Mouse (Mus musculus) olfactory bulb, adult 2 months (tissue): ENCODE data around the gene Cmtm4. TPM values are rescaled to one million over a fixed set of nuclear protein-coding genes. Genes with fewer than 3 reads are reported as not detected.
A peak's percentile ranks its signal among the peaks of the same experiment; 100 is the strongest.

Experiments used
- H3K27ac ChIP-seq: fragments of 200-500 bp; 2 replicates; pipeline ENCODE4 v1.5.1; 2012; ENCODE audit warnings: low read depth, low read length; ENCODE audit not compliant: insufficient read depth
- H3K4me1 ChIP-seq: fragments of 200-500 bp; 2 replicates; pipeline ENCODE4 v1.6.1; 2012; ENCODE audit warnings: low read length; ENCODE audit not compliant: control insufficient read depth, insufficient read depth
- H3K4me3 ChIP-seq: fragments of 200-500 bp; 2 replicates; pipeline ENCODE4 v1.5.1; 2012; ENCODE audit warnings: mild to moderate bottlenecking, low read depth, low read length, moderate library complexity; ENCODE audit not compliant: insufficient read depth
- CTCF ChIP-seq: fragments of 200-500 bp; IDR thresholded peaks from 2 replicates; pipeline ENCODE4 v1.5.1; 2012; ENCODE audit warnings: low read depth, mild to moderate bottlenecking, low read length, moderate library complexity; ENCODE audit not compliant: insufficient read depth
- POLR2A ChIP-seq: fragments of 200-500 bp; IDR thresholded peaks from 2 replicates; pipeline ENCODE4 v1.6.1; 2012; ENCODE audit warnings: mild to moderate bottlenecking, low read depth, low read length, moderate library complexity; ENCODE audit not compliant: insufficient read depth
- WGBS: fragments of 180-500 bp; shearing (Covaris S2); methylation state at CpG from one replicate; pipeline ENCODE4 v1.1.7; 2018; 5-methylcytosine and 5-hydroxymethylcytosine counted together
- polyA plus RNA-seq: library from polyadenylated mRNA; stranded (reverse); fragments of >200 nt; gene quantifications from 2 replicates; pipeline ENCODE4 v1.2.4, GENCODE M21; 2012; ENCODE audit warnings: low replicate concordance; ENCODE audit not compliant: missing spikeins, insufficient read depth, insufficient read length

Cmtm4 gene
- polyA plus RNA-seq, 1 experiment = not detected

- 81% methylated on average over 4 of the region's 4 CpGs for WGBS
- Histone ChIP-seq H3K4me3 (no peak overlapping the region), H3K27ac (no peak overlapping the region), H3K4me1 (peaks cover 22% of the 10 kb centered on the region)
- TF ChIP-seq POLR2A (no peak), CTCF (no peak)
Measured at GRCm38 (mm10) chr8:104413770-104414169, 18.2 kb upstream of the Cmtm4 start.

GRCm38 (mm10) chr8:104412805-104413532 lies 17.4 kb upstream of the Cmtm4 start:
- H3K4me3 ChIP-seq = no peak overlapping the region
- WGBS = 37% methylated on average over 7 of the region's 7 CpGs
- H3K27ac ChIP-seq = no peak overlapping the region
- no peak for TF ChIP-seq POLR2A
- no peak for TF ChIP-seq CTCF
- peaks cover 22% of the 10 kb centered on the region for H3K4me1 ChIP-seq

- peaks cover 22% of the 10 kb centered on the region for H3K4me1 ChIP-seq
- TF ChIP-seq CTCF (no peak), POLR2A (no peak)
- peak overlapping the region; percentile 68 for H3K27ac ChIP-seq
- no peak overlapping the region for H3K4me3 ChIP-seq
- WGBS = 87% methylated on average over 3 of the region's 3 CpGs
Measured at GRCm38 (mm10) chr8:104411972-104412371, 16.4 kb upstream of the Cmtm4 start.

- Histone ChIP-seq H3K4me3 (no peak overlapping the region), H3K4me1 (peaks cover 22% of the 10 kb centered on the region), H3K27ac (peak overlapping the region; percentile 68)
- 49% methylated on average over 3 of the region's 3 CpGs for WGBS
- TF ChIP-seq CTCF (no peak), POLR2A (no peak)
Measured at GRCm38 (mm10) chr8:104411468-104411867, 15.9 kb upstream of the Cmtm4 start.

GRCm38 (mm10) chr8:104410628-104411273 lies 15.1 kb upstream of the Cmtm4 start:
- H3K27ac ChIP-seq = peak overlapping the region; percentile 68; the same call in 1 of the 2 replicates
- H3K4me1 ChIP-seq = peaks cover 24% of the 10 kb centered on the region
- 35% methylated on average over 7 of the region's 7 CpGs for WGBS
- H3K4me3 ChIP-seq = no peak overlapping the region
- no peak for TF ChIP-seq CTCF
- no peak for TF ChIP-seq POLR2A

GRCm38 (mm10) chr8:104408328-104409110 lies 12.9 kb upstream of the Cmtm4 start:
- no peak overlapping the region for H3K27ac ChIP-seq
- no peak overlapping the region for H3K4me3 ChIP-seq
- WGBS = 81% methylated on average over 7 of the region's 7 CpGs
- peaks cover 26% of the 10 kb centered on the region for H3K4me1 ChIP-seq
- TF ChIP-seq CTCF (no peak), POLR2A (no peak)

GRCm38 (mm10) chr8:104406340-104407128 lies 10.9 kb upstream of the Cmtm4 start:
- Histone ChIP-seq H3K27ac (no peak overlapping the region), H3K4me1 (peaks cover 15% of the 10 kb centered on the region), H3K4me3 (no peak overlapping the region)
- no peak for TF ChIP-seq POLR2A
- TF ChIP-seq CTCF = no peak
- 93% methylated on average over 6 of the region's 6 CpGs for WGBS

- peaks cover 8% of the 10 kb centered on the region for H3K4me1 ChIP-seq
- peak overlapping the region; percentile 40; the same call in 1 of the 2 replicates for H3K27ac ChIP-seq
- no peak overlapping the region for H3K4me3 ChIP-seq
- 48% methylated on average over 15 of the region's 15 CpGs for WGBS
- TF ChIP-seq POLR2A (no peak), CTCF (no peak)
Measured at GRCm38 (mm10) chr8:104405430-104406187, 10.0 kb upstream of the Cmtm4 start.
